Mouse (Mus musculus) forebrain, embryonic 11.5 days (tissue): Measurements from ENCODE around the gene Sept11. TPM values are rescaled to one million over a fixed set of nuclear protein-coding genes. Genes with fewer than 3 reads are reported as not detected.

Experiments
- ATAC-seq: fragments of 200-750 bp; cut with Nextera tagmentation; replicated peaks from 2 replicates; pipeline ENCODE4 v1.8.0; 2017; ENCODE audit warnings: moderate TSS enrichment; ENCODE audit not compliant: low FRiP score
- DNase-seq: peaks from one replicate; pipeline ENCODE4 v3.0.0-alpha.2; 2017; ENCODE audit warnings: low spot score
- H3K27ac ChIP-seq: fragments of 300-500 bp; sonication (generic); 2 replicates; pipeline ENCODE4 v1.5.1; 2014; ENCODE audit warnings: low read depth, low read length
- H3K27me3 ChIP-seq: fragments of 300-500 bp; sonication (generic); 2 replicates; pipeline ENCODE4 v1.6.1; 2014; ENCODE audit warnings: mild to moderate bottlenecking, low read length, mixed read lengths; ENCODE audit not compliant: control insufficient read depth, insufficient read depth
- H3K36me3 ChIP-seq: fragments of 300-500 bp; sonication (generic); 2 replicates; pipeline ENCODE4 v1.6.1; 2014; ENCODE audit warnings: mild to moderate bottlenecking, low read length, moderate library complexity, mixed read lengths; ENCODE audit not compliant: control insufficient read depth, insufficient read depth
- H3K4me1 ChIP-seq: fragments of 300-500 bp; sonication (generic); replicated peaks from 2 replicates; pipeline ENCODE4 v1.6.1; 2014; ENCODE audit warnings: low read length, mixed read lengths; ENCODE audit not compliant: control insufficient read depth, insufficient read depth
- H3K4me2 ChIP-seq: fragments of 300-500 bp; sonication (generic); 2 replicates; pipeline ENCODE4 v1.6.1; 2014; ENCODE audit warnings: low read depth, mild to moderate bottlenecking, low read length, moderate library complexity, mixed read lengths; ENCODE audit not compliant: severe bottlenecking
- H3K4me3 ChIP-seq: fragments of 300-500 bp; sonication (generic); 2 replicates; pipeline ENCODE4 v1.5.1; 2014; ENCODE audit warnings: low read depth, low read length
- H3K9ac ChIP-seq: fragments of 300-500 bp; sonication (generic); 2 replicates; pipeline ENCODE4 v1.6.1; 2014; ENCODE audit warnings: low read length
- H3K9me3 ChIP-seq: fragments of 300-500 bp; sonication (generic); 2 replicates; pipeline ENCODE4 v1.6.1; 2016; ENCODE audit warnings: low read length, mixed read lengths; ENCODE audit not compliant: control insufficient read depth
- WGBS: fragments of 180-500 bp; shearing (Covaris S2); extraction: QIAGEN DNeasy Blood & Tissue Kit; methylation state at CpG from one replicate; pipeline ENCODE4 v1.1.7; 2014; 5-methylcytosine and 5-hydroxymethylcytosine counted together
- polyA plus RNA-seq: library from polyadenylated mRNA; unstranded; fragments of >200 nt; fragmentation: Nextera tagmentation; extraction: Ambion mirVana; gene quantifications from 2 replicates; pipeline ENCODE4 v1.2.1, GENCODE M21; 2014

The Sept11 gene
- polyA plus RNA-seq, 1 experiment from 2014 or later = 296 TPM

- H3K9me3 ChIP-seq = no peaks in the 10 kb centered on the region
- H3K4me2 ChIP-seq = no peak overlapping the region
- ATAC-seq (no peak), DNase-seq (no peak)
- H3K9ac ChIP-seq = no peak overlapping the region
- no peak overlapping the region for H3K27ac ChIP-seq
- peaks cover 9% of the 10 kb centered on the region for H3K27me3 ChIP-seq
- H3K4me1 ChIP-seq = no peaks in the 10 kb centered on the region
- H3K36me3 ChIP-seq = no peaks in the 10 kb centered on the region
- 54% methylated on average over 5 of the region's 5 CpGs for WGBS
- H3K4me3 ChIP-seq = no peak overlapping the region
Observed at GRCm38 (mm10) chr5:93051041-93051440, 42.2 kb upstream of the Sept11 start.

- Histone ChIP-seq H3K27ac (no peak overlapping the region), H3K27me3 (peaks cover under 1% of the 10 kb centered on the region), H3K4me1 (no peaks in the 10 kb centered on the region), H3K36me3 (no peaks in the 10 kb centered on the region), H3K4me3 (no peak overlapping the region), H3K9me3 (no peaks in the 10 kb centered on the region), H3K9ac (no peak overlapping the region), H3K4me2 (no peak overlapping the region)
- DNase-seq (peak; percentile 31), ATAC-seq (no peak)
- WGBS = 89% methylated on average over 9 of the region's 9 CpGs
Observed at GRCm38 (mm10) chr5:93051951-93052350, 41.3 kb upstream of the Sept11 start.

- no peak overlapping the region for H3K9ac ChIP-seq
- H3K27me3 ChIP-seq = no peaks in the 10 kb centered on the region; the same call in 1 of the 2 replicates
- H3K4me2 ChIP-seq = no peak overlapping the region
- H3K36me3 ChIP-seq = no peaks in the 10 kb centered on the region
- DNase-seq (no peak), ATAC-seq (peak; percentile 77)
- H3K9me3 ChIP-seq = no peaks in the 10 kb centered on the region
- no peaks in the 10 kb centered on the region for H3K4me1 ChIP-seq
- H3K4me3 ChIP-seq = no peak overlapping the region
- 33% methylated on average over 8 of the region's 8 CpGs for WGBS
- no peak overlapping the region for H3K27ac ChIP-seq
Observed at GRCm38 (mm10) chr5:93053606-93054397, 39.4 kb upstream of the Sept11 start.

GRCm38 (mm10) chr5:93060865-93061264, 32.4 kb upstream of the Sept11 start:
- H3K9ac ChIP-seq = no peak overlapping the region
- WGBS = 89% methylated on average over 4 of the region's 4 CpGs
- ATAC-seq = no peak

DNA sequence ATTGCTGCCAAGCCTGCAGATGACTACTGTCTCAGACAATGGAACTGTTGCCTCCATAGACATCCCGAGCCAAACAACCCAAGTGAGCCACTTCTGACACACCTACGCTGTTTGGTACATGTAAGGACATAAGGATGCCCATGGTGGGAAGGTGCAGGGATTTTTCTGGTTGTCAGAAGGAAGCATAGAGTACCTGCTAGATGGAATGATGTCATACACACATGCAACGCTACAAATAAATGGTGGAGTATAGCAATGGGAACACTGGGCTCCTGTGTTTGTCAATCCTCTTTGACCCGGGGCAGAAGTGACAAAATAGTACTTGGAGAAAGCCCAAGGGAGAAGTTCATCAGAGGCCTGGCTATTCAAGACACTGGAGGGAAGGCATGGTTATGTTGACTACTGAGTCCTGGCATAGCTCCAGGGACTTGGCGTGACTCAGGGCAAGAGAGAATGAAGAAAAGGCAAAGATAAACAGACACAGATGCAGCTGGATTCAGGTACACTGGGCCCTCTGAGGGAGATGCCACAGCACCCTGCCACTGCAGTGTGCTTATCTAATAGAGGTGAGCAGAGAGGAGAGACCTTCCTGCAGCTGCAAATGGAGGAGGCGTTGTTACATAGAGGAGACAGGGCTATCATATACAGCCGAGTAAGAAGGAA, 15.4 kb upstream of the Sept11 start:
- Histone ChIP-seq H3K27ac (no peak overlapping the region), H3K27me3 (no peaks in the 10 kb centered on the region), H3K9me3 (no peaks in the 10 kb centered on the region), H3K9ac (no peak overlapping the region), H3K36me3 (no peaks in the 10 kb centered on the region), H3K4me2 (no peak overlapping the region), H3K4me1 (no peaks in the 10 kb centered on the region), H3K4me3 (no peak overlapping the region)
- DNase-seq = no peak
- WGBS = 90% methylated on average over 7 of the region's 7 CpGs
- ATAC-seq = no peak

More at GRCm38 (mm10) chr5:93060865-93061264, 32.4 kb upstream of the Sept11 start:
- no peaks in the 10 kb centered on the region for H3K36me3 ChIP-seq
- no peaks in the 10 kb centered on the region for H3K4me1 ChIP-seq
- no peak overlapping the region for H3K27ac ChIP-seq
- H3K9me3 ChIP-seq = no peaks in the 10 kb centered on the region
- no peak overlapping the region for H3K4me3 ChIP-seq
- H3K4me2 ChIP-seq = no peak overlapping the region
- DNase-seq = no peak
- H3K27me3 ChIP-seq = no peaks in the 10 kb centered on the region

- no peak overlapping the region for H3K27ac ChIP-seq
- ATAC-seq (no peak), DNase-seq (no peak)
- no peaks in the 10 kb centered on the region for H3K27me3 ChIP-seq
- H3K4me2 ChIP-seq = no peak overlapping the region
- no peaks in the 10 kb centered on the region for H3K4me1 ChIP-seq
- H3K9me3 ChIP-seq = no peaks in the 10 kb centered on the region
- H3K9ac ChIP-seq = no peak overlapping the region
- H3K36me3 ChIP-seq = no peaks in the 10 kb centered on the region
- 79% methylated on average over 3 of the region's 3 CpGs for WGBS
- H3K4me3 ChIP-seq = no peak overlapping the region
Observed at GRCm38 (mm10) chr5:93079596-93079995, 13.6 kb upstream of the Sept11 start.

DNA sequence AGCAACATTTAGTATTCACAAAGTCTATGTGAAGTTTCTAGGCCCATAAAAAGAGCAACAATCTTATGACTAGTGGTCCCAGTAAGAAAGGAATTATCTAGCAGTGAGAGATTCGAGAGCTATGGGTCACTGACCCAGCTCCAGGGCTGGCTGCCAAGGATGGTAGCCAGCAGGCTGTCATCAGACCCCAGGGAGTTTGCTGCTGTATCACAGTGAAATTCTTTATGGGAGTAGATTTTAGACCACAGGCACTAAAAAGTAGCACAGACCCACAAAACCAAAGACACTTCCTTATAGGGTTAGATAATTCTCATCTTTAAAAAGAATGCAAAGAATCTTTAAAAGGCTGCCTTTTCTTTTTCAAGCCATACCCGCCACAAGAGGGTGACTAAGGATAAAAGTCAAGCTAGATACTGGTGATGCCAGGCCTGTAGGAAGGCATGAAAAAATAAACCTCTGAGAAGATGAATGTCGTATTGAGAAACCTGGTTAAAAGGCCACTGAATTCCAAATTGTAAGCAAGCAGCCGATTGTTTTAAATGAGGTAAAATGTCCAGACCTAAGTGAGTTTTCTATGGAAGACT, 8.1 kb upstream of the Sept11 start:
- H3K9me3 ChIP-seq = no peaks in the 10 kb centered on the region
- no peak overlapping the region for H3K4me2 ChIP-seq
- no peak overlapping the region for H3K4me3 ChIP-seq
- DNase-seq (no peak), ATAC-seq (no peak)
- no peak overlapping the region for H3K9ac ChIP-seq
- H3K27me3 ChIP-seq = no peaks in the 10 kb centered on the region
- H3K36me3 ChIP-seq = no peaks in the 10 kb centered on the region
- 72% methylated on average over 4 of the region's 4 CpGs for WGBS
- H3K4me1 ChIP-seq = no peaks in the 10 kb centered on the region
- H3K27ac ChIP-seq = no peak overlapping the region

DNA sequence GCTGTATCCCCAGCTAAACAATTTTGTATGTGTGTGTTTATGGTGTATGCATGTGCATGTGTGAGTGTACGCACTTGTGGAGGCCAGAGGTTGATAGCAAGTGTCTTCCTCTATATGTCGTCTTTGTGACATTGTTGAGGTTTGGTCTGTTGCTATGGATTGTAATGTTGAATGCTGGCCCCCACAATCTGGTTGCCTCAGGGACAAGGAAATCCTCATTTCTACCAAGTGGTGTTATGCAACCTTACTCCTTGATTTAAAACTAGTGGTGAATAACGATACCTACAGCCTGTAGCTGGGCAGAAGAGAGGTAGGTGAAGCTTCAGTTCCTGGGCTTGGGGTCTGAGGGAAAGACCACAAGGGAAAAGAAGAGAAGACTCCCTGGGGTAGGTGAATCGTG, 7.3 kb upstream of the Sept11 start:
- H3K9ac ChIP-seq = no peak overlapping the region
- no peak for ATAC-seq
- H3K4me2 ChIP-seq = no peak overlapping the region
- H3K36me3 ChIP-seq = no peaks in the 10 kb centered on the region
- no peaks in the 10 kb centered on the region for H3K9me3 ChIP-seq
- no peaks in the 10 kb centered on the region for H3K4me1 ChIP-seq
- no peaks in the 10 kb centered on the region for H3K27me3 ChIP-seq
- H3K4me3 ChIP-seq = no peak overlapping the region
- no peak for DNase-seq
- WGBS = 86% methylated on average over 4 of the region's 4 CpGs
- no peak overlapping the region for H3K27ac ChIP-seq
